Mouse (Mus musculus) E14TG2a.4 (cell line): ENCODE results near the gene Mef2a.

Experiments used
- CTCF ChIP-seq: conservative IDR thresholded peaks from 2 replicates; pipeline ENCODE4 v1.5.1; 2014; ENCODE audit warnings: low read length
- NANOG ChIP-seq: IDR thresholded peaks from 2 replicates; pipeline ENCODE4 v1.6.1; 2014; ENCODE audit warnings: borderline replicate concordance, low read length, mixed read lengths
- POU5F1 ChIP-seq: IDR thresholded peaks from 2 replicates; pipeline ENCODE4 v1.6.1; 2014; ENCODE audit warnings: low read length, borderline replicate concordance

DNA sequence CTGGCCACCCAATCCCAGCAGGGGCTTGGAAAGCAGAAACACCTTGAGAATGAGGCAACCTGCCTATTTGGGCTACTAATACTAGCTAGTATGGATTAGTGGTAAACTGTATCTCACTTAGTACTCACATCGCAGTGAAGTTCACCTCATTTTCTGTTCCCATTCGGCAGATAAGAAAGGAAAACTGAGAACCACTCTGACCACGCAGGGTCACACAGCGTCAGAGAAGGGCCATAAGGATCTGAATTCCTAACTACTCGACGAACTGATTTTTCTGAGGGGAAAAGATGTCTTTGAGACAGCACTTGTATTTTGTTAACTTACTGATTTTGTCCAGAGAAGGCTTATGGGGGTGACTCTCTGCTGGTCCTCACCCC is 914 bp upstream of the Mef2a start:
- TF ChIP-seq CTCF (no peak), NANOG (no peak), POU5F1 (no peak)
